Mouse (Mus musculus) frontal cortex, adult (tissue): ENCODE measurements around the gene Ccl5.
A peak's percentile ranks its signal among the peaks of the same experiment; 100 is the strongest.
"Not testable (repeated sequence)": the region's sequence is repeated elsewhere in the genome, so short reads cannot be mapped to it uniquely, and the experiment has no call there.

Source experiments
- ATAC-seq: cut with Nextera tagmentation; 2 replicates; pipeline ENCODE4 v1.9.2; 2017; ENCODE audit warnings: mild to moderate bottlenecking, moderate library complexity, mixed read lengths; ENCODE audit not compliant: low TSS enrichment

Ccl5 gene

GRCm38 (mm10) chr11:83530360-83530759 is at the start of gene Ccl5:
Ccl5 (minus strand) TSS chr11:83530518.
- no peak for ATAC-seq

GRCm38 (mm10) chr11:83578999-83579398 is 48.7 kb upstream of the Ccl5 start:
- ATAC-seq, result no peak

GRCm38 (mm10) chr11:83578186-83578760 is 48.0 kb upstream of the Ccl5 start, which contains the start of gene Ccl9:
Ccl9 (minus strand) TSS chr11:83578636.
- no peak for ATAC-seq

- no peak for ATAC-seq
Observed at GRCm38 (mm10) chr11:83576927-83577555, 46.7 kb upstream of the Ccl5 start.

- ATAC-seq, result no peak
Observed at GRCm38 (mm10) chr11:83572834-83573233, 42.5 kb upstream of the Ccl5 start.

GRCm38 (mm10) chr11:83572223-83572622 is 41.9 kb upstream of the Ccl5 start:
- ATAC-seq, result no peak

- no peak for ATAC-seq
Observed at GRCm38 (mm10) chr11:83570189-83570588, 39.9 kb upstream of the Ccl5 start.

GRCm38 (mm10) chr11:83569249-83569648 is 38.9 kb upstream of the Ccl5 start:
- no peak for ATAC-seq

- no peak for ATAC-seq
Observed at GRCm38 (mm10) chr11:83568786-83569185, 38.5 kb upstream of the Ccl5 start.

- ATAC-seq, result no peak
Observed at GRCm38 (mm10) chr11:83568061-83568460, 37.7 kb upstream of the Ccl5 start.

- no peak for ATAC-seq
Observed at GRCm38 (mm10) chr11:83567311-83567710, 37.0 kb upstream of the Ccl5 start.

GRCm38 (mm10) chr11:83566617-83567016 is 36.3 kb upstream of the Ccl5 start:
- no peak for ATAC-seq

GRCm38 (mm10) chr11:83563754-83564153 is 33.4 kb upstream of the Ccl5 start:
- ATAC-seq, result no peak

GRCm38 (mm10) chr11:83562311-83562887 is 32.1 kb upstream of the Ccl5 start:
- no peak for ATAC-seq

GRCm38 (mm10) chr11:83560405-83560804 is 30.1 kb upstream of the Ccl5 start:
- ATAC-seq, result no peak

- ATAC-seq, result no peak
Observed at GRCm38 (mm10) chr11:83557074-83557473, 26.8 kb upstream of the Ccl5 start.

GRCm38 (mm10) chr11:83556085-83556781 is 25.9 kb upstream of the Ccl5 start:
- ATAC-seq, result peak; percentile 85

- no peak for ATAC-seq
Observed at GRCm38 (mm10) chr11:83551668-83552067, 21.4 kb upstream of the Ccl5 start.

GRCm38 (mm10) chr11:83551037-83551436 is 20.7 kb upstream of the Ccl5 start:
- not testable (repeated sequence) for ATAC-seq

- no peak for ATAC-seq
Observed at GRCm38 (mm10) chr11:83550186-83550632, 19.9 kb upstream of the Ccl5 start.

GRCm38 (mm10) chr11:83544214-83544613 is 13.9 kb upstream of the Ccl5 start:
- no peak for ATAC-seq

- no peak for ATAC-seq
Observed at GRCm38 (mm10) chr11:83541415-83541814, 11.1 kb upstream of the Ccl5 start.

- no peak for ATAC-seq
Observed at GRCm38 (mm10) chr11:83540931-83541330, 10.6 kb upstream of the Ccl5 start.
